Mouse (Mus musculus) hindbrain, embryonic 10.5 days (tissue): Measurements from ENCODE around the gene Wdr45b. TPM values are rescaled to one million over a fixed set of nuclear protein-coding genes. Genes with fewer than 3 reads are reported as not detected.
A peak's percentile ranks its signal among the peaks of the same experiment; 100 is the strongest.
"Not testable (repeated sequence)": the region's sequence is repeated elsewhere in the genome, so short reads cannot be mapped to it uniquely, and the experiment has no call there.

Source experiments
- DNase-seq: peaks from one replicate; pipeline ENCODE4 v3.0.0-alpha.2; 2017; ENCODE audit warnings: low spot score
- H3K27ac ChIP-seq: fragments of 300-500 bp; sonication (generic); 2 replicates; pipeline ENCODE4 v1.5.1; 2016; ENCODE audit warnings: mild to moderate bottlenecking, moderate library complexity
- H3K27me3 ChIP-seq: fragments of 300-500 bp; sonication (generic); 2 replicates; pipeline ENCODE4 v1.6.1; 2016; ENCODE audit warnings: mild to moderate bottlenecking; ENCODE audit not compliant: poor library complexity, insufficient read depth, severe bottlenecking
- H3K36me3 ChIP-seq: fragments of 300-500 bp; sonication (generic); 2 replicates; pipeline ENCODE4 v1.6.1; 2016; ENCODE audit warnings: mild to moderate bottlenecking, moderate library complexity
- H3K4me1 ChIP-seq: fragments of 300-500 bp; sonication (generic); replicated peaks from 2 replicates; pipeline ENCODE4 v1.6.1; 2016; ENCODE audit warnings: mild to moderate bottlenecking
- H3K4me3 ChIP-seq: fragments of 300-500 bp; sonication (generic); 2 replicates; pipeline ENCODE4 v1.5.1; 2016; ENCODE audit warnings: mild to moderate bottlenecking, moderate library complexity
- H3K9me3 ChIP-seq: fragments of 300-500 bp; sonication (generic); 2 replicates; pipeline ENCODE4 v1.6.1; 2016; ENCODE audit warnings: mild to moderate bottlenecking, moderate library complexity
- WGBS: fragments of 180-500 bp; shearing (Covaris S2); methylation state at CpG from one replicate; pipeline ENCODE4 v1.1.7; 2016; 5-methylcytosine and 5-hydroxymethylcytosine counted together
- polyA plus RNA-seq: library from polyadenylated mRNA; unstranded; fragments of >200 nt; fragmentation: Nextera tagmentation; extraction: Ambion mirVana; gene quantifications from 2 replicates; pipeline ENCODE4 v1.2.1, GENCODE M21; 2016

Gene Wdr45b
- polyA plus RNA-seq, 1 experiment from 2014 or later, result 97.6 TPM

DNA sequence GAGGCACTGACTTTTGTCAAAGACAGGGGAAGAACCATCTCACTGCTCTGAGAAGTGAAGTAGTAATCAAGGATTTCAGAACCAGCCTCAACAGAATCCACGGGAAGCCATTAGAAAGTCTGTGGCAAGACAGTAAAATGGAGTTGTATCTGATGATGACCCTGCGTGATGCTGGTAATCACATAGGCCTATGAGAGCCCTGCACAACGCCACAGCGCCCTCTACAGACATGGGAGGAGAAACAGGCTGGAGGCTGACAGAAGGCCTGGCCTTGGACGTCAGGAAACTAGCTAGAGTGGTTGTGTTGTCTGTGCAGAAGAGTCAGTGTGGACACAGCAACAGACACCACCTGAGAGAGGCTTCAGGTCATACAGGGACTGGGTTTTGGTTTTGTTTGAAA, 8.0 kb upstream of the Wdr45b start:
- 35% methylated on average over 5 of the region's 5 CpGs for WGBS
- no peak for DNase-seq
- Histone ChIP-seq H3K27ac (no peak overlapping the region), H3K9me3 (no peaks in the 10 kb centered on the region), H3K4me1 (no peaks in the 10 kb centered on the region), H3K27me3 (0 out of 2 replicates have a peak, but pooled peaks cover 3% of the 10 kb centered on the region), H3K4me3 (no peak overlapping the region), H3K36me3 (no peaks in the 10 kb centered on the region)

DNA sequence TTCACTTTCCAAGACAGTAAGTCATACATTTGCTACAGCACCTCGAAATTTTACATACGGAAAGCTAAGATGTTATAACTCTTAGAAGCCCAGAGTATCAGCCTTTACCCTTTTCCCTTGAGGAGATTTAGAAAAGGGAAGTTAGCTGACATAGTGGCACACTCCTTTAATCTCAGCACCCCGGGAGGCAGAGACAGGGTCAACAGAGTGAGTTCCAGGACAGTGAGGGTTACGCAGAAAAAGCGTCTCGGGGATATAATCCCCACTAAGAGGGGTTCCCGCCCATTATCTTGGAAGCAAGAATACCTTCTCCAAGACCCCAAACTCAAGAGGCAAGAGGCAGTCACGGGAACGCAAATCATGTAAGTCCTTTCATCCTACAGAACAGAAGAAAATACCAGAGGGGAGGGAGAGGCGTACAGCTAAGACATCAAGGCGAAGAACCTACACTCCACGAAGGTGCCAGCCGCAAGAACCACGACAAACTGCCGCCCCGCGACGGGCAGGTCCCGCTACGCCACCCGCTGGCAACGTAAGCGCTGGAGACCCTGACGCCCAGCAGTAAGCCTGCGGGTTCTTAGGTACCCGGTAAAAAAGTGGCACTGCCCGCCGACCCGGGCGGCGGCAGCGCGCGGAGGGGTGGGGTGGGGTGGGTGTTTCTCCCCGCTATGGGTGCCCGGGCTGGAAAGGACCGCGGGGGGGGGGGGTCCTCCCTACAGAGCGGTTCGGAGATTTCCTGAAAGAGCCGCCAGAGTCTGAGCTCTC, 737 bp downstream of the Wdr45b start:
- peak overlapping the region; percentile 99 for H3K4me3 ChIP-seq
- H3K27ac ChIP-seq, result peak overlapping the region; percentile 93
- DNase-seq, result no peak
- peaks cover 22% of the 10 kb centered on the region for H3K4me1 ChIP-seq
- no peaks in the 10 kb centered on the region for H3K27me3 ChIP-seq
- WGBS, result 4% methylated on average over 40 of the region's 41 CpGs
- H3K9me3 ChIP-seq, result no peaks in the 10 kb centered on the region
- H3K36me3 ChIP-seq, result peaks cover 26% of the 10 kb centered on the region

DNA sequence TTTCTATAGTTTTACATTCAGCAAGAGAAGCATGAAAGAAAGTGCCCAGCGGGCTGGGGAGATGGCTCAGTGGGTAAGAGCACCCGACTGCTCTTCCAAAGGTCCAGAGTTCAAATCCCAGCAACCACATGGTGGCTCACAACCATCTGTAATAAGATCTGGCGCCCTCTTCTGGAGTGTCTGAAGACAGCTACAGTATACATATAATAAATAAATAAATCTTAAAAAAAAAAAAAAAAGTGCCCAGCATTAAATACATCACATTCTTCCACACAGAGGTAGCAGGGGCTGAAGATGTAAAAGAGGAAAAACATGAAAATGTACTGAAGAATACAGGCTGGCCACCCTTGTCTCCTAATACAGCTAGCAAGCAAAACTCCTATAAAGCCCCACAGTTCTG, 5.5 kb downstream of the Wdr45b start:
- H3K4me3 ChIP-seq, H3K27me3 ChIP-seq, DNase-seq, H3K9me3 ChIP-seq, H3K27ac ChIP-seq: not testable (repeated sequence)
- H3K36me3 ChIP-seq, result peaks cover 69% of the 10 kb centered on the region
- H3K4me1 ChIP-seq, result peaks cover 13% of the 10 kb centered on the region
- WGBS, result 84% methylated on average over 3 of the region's 3 CpGs

DNA sequence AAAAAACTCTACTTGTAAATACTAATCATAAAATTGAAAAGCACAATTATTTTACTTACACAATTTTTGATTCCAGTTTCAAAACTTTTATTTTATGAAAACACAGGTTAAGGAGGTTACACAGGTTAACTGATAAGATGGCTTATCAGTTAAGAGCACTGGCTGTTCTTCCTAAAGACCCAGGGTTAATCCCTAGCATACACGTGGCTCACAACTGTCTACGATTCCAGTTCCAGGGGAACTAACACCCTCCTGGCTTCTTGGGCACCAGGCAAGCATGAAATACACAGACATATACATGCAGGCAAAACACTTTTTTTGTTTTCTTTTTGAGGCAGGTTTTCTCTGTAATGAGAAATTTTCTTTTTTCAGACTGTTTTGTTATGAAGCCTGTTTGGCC, 6.1 kb downstream of the Wdr45b start:
- no peak overlapping the region for H3K27ac ChIP-seq
- no peak overlapping the region for H3K4me3 ChIP-seq
- DNase-seq, result no peak
- H3K4me1 ChIP-seq, result peaks cover 9% of the 10 kb centered on the region
- WGBS, result 95% methylated on average over 2 of the region's 2 CpGs
- peaks cover 74% of the 10 kb centered on the region for H3K36me3 ChIP-seq
- H3K9me3 ChIP-seq, result no peaks in the 10 kb centered on the region
- peaks cover 3% of the 10 kb centered on the region; the same call in 1 of the 2 replicates for H3K27me3 ChIP-seq

DNA sequence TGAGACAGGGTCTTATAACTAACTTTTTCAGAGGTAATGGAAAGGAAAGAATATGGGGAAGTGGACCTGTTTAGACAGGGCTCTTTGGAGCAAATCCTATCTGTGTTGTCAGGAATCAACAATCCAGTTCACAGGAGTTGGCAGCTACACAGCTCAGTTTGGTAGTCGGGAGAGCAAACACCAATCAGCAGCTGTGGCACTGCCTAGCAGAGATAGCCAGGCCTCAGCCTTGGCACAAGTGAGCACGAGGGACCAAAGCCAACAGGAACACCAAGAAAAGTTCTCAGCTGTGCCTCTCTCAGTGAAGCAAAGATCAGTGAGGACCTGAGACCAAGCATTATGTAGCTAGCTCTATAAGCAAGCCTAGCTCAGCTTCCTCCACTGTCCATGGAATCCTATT, 7.2 kb downstream of the Wdr45b start:
- peaks cover 79% of the 10 kb centered on the region for H3K36me3 ChIP-seq
- H3K9me3 ChIP-seq, result no peaks in the 10 kb centered on the region
- 96% methylated on average over 2 of the region's 2 CpGs for WGBS
- no peaks in the 10 kb centered on the region for H3K4me1 ChIP-seq
- H3K27ac ChIP-seq, result no peak overlapping the region
- peaks cover 3% of the 10 kb centered on the region; the same call in 1 of the 2 replicates for H3K27me3 ChIP-seq
- DNase-seq, result no peak
- H3K4me3 ChIP-seq, result no peak overlapping the region

DNA sequence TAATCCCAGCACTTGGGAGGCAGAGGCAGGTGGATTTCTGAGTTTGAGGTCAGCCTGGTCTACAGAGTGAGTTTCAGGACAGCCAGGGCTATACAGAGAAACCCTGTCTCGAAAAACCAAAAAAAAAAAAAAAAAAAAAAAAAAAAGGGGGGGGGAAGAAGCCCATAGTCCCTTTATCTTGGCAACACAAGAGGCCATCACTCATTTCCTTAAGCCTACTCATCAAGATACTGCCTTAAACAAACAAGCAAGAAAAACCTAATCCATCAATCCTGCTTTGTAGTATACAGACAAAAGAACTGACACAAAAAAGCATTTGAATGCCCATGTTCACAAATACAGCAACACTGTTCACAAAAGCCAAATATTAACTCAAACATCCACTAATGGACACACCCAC, 11.8 kb downstream of the Wdr45b start:
- not testable (repeated sequence) for H3K27me3 ChIP-seq, H3K4me1 ChIP-seq, H3K27ac ChIP-seq, DNase-seq, H3K9me3 ChIP-seq, H3K4me3 ChIP-seq
- peaks cover 76% of the 10 kb centered on the region for H3K36me3 ChIP-seq
- 33% methylated on average over 1 of the region's 1 CpGs for WGBS

DNA sequence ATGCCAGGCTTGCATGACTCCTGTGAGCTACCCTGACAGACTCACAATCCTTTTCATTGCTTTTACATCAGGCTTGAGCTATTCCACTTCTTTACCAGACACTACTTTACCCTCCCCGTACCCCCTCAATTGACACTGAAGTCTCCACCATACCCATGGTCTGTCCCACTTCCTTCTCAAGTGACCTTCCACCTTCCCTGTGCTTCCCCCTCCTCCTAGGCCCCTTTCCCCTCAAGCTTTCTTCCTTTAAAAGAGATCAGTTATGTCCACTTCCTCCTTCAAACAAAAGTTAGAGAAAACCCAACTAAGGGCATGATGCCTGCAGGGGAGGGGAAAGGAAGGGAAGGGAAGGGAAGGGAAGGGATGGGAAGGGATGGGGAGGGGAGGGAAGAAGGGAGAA, 14.0 kb downstream of the Wdr45b start:
- peaks cover 76% of the 10 kb centered on the region for H3K36me3 ChIP-seq
- no peak overlapping the region for H3K27ac ChIP-seq
- no peaks in the 10 kb centered on the region; the same call in 1 of the 2 replicates for H3K27me3 ChIP-seq
- H3K4me1 ChIP-seq, result no peaks in the 10 kb centered on the region
- no peak overlapping the region for H3K4me3 ChIP-seq
- DNase-seq, result no peak
- H3K9me3 ChIP-seq, result no peaks in the 10 kb centered on the region
- 89% methylated on average over 1 of the region's 1 CpGs for WGBS

DNA sequence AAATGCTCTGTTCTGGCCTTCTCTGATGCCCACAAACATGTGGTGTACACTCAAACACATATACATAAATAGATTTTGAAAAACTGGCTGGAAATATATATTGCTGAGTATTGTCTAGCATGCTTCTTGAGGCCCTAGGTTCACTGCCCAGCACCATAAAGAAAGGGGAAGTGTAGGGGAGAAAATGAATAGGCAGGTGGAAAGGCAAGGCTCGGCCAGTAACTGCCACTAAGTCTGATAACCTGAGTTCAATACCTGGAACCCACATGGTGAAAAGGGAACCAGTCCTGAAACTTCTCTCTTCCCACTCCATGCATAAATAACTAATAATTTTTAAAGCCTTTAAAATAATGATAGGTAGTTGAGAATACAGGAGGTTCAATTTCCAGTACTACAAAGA, 14.6 kb downstream of the Wdr45b start:
- no peaks in the 10 kb centered on the region; the same call in 1 of the 2 replicates for H3K27me3 ChIP-seq
- peaks cover 76% of the 10 kb centered on the region for H3K36me3 ChIP-seq
- no peaks in the 10 kb centered on the region for H3K4me1 ChIP-seq
- WGBS, result 94% methylated on average over 1 of the region's 1 CpGs
- no peak overlapping the region for H3K27ac ChIP-seq
- no peak overlapping the region for H3K4me3 ChIP-seq
- no peak for DNase-seq
- H3K9me3 ChIP-seq, result no peaks in the 10 kb centered on the region

DNA sequence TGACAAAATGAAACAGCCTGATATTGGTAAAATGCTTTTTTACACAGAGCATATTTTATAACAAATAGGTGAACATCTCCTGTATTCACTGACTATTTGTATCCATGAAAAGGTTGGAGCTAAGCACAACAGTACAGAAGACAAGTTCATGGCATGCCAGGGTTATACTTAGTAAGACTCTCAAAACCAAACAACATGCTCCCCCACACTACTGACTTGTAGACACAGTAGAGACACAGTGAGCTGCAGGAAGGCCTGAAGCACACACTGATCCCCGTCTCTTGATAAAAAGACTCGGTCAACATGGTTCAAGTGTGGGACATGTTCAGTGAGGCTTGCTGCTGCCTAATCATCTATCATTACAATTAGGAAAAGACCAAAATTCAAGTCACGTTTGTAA, 22.6 kb downstream of the Wdr45b start:
- Histone ChIP-seq H3K36me3 (peaks cover 98% of the 10 kb centered on the region), H3K4me3 (no peak overlapping the region)

DNA sequence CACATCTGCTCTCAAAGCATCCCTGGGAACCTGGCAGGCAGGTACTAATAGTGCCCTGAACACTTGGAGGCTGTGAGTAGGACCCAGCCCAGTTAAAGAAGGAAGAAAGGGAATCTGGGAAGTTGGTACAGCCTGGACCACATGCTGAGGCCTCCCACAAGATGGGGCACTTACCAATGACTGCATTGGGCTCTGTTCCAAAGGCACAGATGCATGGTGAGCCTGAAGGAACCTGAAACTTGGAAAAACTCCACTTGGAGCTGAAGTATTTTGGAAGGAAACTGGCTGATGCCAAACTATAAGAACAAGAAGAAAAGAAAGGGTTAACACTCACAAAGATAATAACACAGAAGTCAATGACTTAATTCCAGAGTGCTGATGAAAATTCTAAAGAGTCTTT, 25.6 kb downstream of the Wdr45b start:
- Histone ChIP-seq H3K27ac (no peak overlapping the region), H3K27me3 (no peaks in the 10 kb centered on the region), H3K4me3 (no peak overlapping the region), H3K9me3 (no peaks in the 10 kb centered on the region), H3K36me3 (peaks cover 87% of the 10 kb centered on the region), H3K4me1 (no peaks in the 10 kb centered on the region)
- DNase-seq, result no peak

More for the DNA sequence above, 22.6 kb downstream of the Wdr45b start:
- DNase-seq, result no peak
- Histone ChIP-seq H3K9me3 (no peaks in the 10 kb centered on the region), H3K4me1 (no peaks in the 10 kb centered on the region), H3K27ac (no peak overlapping the region), H3K27me3 (no peaks in the 10 kb centered on the region)
- 94% methylated on average over 3 of the region's 3 CpGs for WGBS

DNA sequence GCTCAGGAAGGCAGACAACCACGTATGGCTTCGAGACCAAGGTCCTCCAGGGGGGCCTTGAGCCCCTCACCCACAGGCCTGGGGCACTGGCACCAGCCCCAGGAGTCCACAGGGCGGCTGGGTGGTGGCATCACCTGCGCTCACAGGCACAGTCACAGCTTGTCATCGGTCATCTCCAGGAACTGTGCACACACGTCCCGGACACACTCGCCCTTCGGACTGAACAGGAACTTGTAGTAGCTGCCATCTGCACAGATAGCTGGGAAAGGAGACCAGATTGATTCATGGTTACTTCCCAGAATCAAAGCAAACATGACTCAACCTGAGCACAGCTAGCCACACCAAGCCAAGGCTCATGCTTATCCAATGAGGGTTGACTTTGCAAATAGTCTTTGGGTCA, 26.0 kb downstream of the Wdr45b start:
- Histone ChIP-seq H3K4me1 (no peaks in the 10 kb centered on the region), H3K36me3 (peaks cover 84% of the 10 kb centered on the region), H3K9me3 (no peaks in the 10 kb centered on the region), H3K4me3 (no peak overlapping the region), H3K27ac (no peak overlapping the region), H3K27me3 (no peaks in the 10 kb centered on the region)
- no peak for DNase-seq
- WGBS, result 96% methylated on average over 9 of the region's 9 CpGs

DNA sequence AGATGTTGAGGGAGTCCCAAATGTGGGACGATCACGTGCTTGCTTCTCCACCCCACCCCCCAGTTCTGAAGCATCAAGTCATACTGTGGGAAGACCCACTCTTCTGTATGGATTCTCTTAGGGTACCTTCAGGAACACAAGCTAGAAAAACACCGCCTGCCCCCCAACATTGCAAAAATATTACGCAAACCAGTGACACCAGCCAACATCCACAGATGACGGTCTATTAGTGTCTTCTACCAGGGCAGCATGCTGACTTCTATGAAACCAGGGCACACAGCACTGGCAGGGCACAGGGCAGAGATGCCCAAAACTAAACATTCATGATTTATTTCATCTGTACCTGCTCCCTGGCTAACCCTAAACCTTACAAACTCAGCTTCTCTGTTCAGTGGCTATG, 27.6 kb downstream of the Wdr45b start:
- H3K9me3 ChIP-seq, result no peaks in the 10 kb centered on the region
- H3K27ac ChIP-seq, result no peak overlapping the region
- DNase-seq, result no peak
- H3K27me3 ChIP-seq, result no peaks in the 10 kb centered on the region
- 95% methylated on average over 5 of the region's 5 CpGs for WGBS
- H3K36me3 ChIP-seq, result peaks cover 69% of the 10 kb centered on the region
- H3K4me1 ChIP-seq, result no peaks in the 10 kb centered on the region
- no peak overlapping the region for H3K4me3 ChIP-seq

DNA sequence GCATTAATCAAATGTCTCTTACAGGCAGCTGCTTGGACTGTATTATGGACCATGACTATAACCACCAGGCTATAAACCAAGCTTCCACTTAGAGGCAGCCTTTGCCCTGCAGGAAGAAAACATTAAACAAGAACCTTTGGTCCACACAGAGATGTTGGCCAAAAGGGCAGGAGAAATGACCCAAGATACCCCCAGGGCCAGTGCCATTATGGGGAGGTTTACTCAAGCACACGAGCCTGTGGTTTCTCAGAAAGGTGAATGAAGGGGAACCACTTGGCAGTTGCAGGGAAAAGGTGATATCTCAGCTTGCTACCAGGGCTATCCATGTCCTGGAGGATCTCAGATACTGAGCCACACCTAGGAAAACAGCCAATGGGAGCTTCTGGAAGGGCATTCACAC, 28.2 kb downstream of the Wdr45b start:
- 78% methylated on average over 1 of the region's 1 CpGs for WGBS
- no peaks in the 10 kb centered on the region for H3K9me3 ChIP-seq
- no peak for DNase-seq
- H3K4me1 ChIP-seq, result no peaks in the 10 kb centered on the region
- peaks cover 66% of the 10 kb centered on the region for H3K36me3 ChIP-seq
- H3K27me3 ChIP-seq, result no peaks in the 10 kb centered on the region
- H3K27ac ChIP-seq, result no peak overlapping the region
- H3K4me3 ChIP-seq, result no peak overlapping the region

DNA sequence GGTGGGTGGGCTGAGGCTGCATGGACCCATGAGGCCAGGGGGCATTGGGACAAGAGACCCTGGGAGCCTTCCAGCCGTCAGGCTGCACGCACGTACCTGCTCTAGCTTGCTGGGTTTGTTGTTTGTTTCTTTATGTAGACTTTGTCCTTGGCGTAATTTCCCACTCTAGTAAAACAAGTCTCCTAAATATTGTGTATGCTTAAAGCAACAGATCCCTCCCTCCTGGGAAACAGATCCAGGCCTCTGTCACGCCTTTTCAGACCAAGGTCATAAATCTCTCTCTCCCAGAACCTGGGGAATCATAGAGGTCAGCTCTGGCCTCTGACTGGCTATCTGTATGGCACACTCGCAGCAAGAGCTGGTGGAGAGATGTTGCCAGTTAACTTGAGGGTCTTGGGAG, 46.5 kb downstream of the Wdr45b start:
- not testable (repeated sequence) for H3K4me3 ChIP-seq, H3K27ac ChIP-seq, H3K27me3 ChIP-seq, DNase-seq, H3K4me1 ChIP-seq
- Histone ChIP-seq H3K9me3 (peaks cover 10% of the 10 kb centered on the region; the same call in 1 of the 2 replicates), H3K36me3 (peaks cover 82% of the 10 kb centered on the region)
- 94% methylated on average over 6 of the region's 6 CpGs for WGBS
